Mouse (Mus musculus) forebrain, postnatal 0 days (tissue): ENCODE measurements at regions not wholly inside any gene's neighbourhood (a gene's known extent, or its start where the extent isn't known, plus 50 kb on each side); places are given as distances from the start of the nearest gene placed in this dataset.
A peak's percentile ranks its signal among the peaks of the same experiment; 100 is the strongest.

Experiments
- ATAC-seq: fragments of 200-750 bp; cut with Nextera tagmentation; 2 replicates; pipeline ENCODE4 v1.8.0; 2017; ENCODE audit warnings: mild to moderate bottlenecking, moderate library complexity
- DNase-seq: peaks from one replicate; pipeline ENCODE4 v3.0.0-alpha.2; 2015
- H3K27ac ChIP-seq: fragments of 300-500 bp; sonication (generic); 2 replicates; pipeline ENCODE4 v1.5.1; 2014; ENCODE audit warnings: low read depth, mild to moderate bottlenecking, antibody characterized with exemption, low read length, moderate library complexity, mixed read lengths
- H3K27me3 ChIP-seq: fragments of 300-500 bp; sonication (generic); 2 replicates; pipeline ENCODE4 v1.6.1; 2014; ENCODE audit warnings: mild to moderate bottlenecking, low read length, mixed read lengths; ENCODE audit not compliant: insufficient read depth
- H3K36me3 ChIP-seq: fragments of 300-500 bp; sonication (generic); 2 replicates; pipeline ENCODE4 v1.6.1; 2014; ENCODE audit warnings: mild to moderate bottlenecking, moderate library complexity; ENCODE audit not compliant: insufficient read depth
- H3K4me1 ChIP-seq: fragments of 300-500 bp; sonication (generic); 2 replicates; pipeline ENCODE4 v1.6.1; 2014; ENCODE audit warnings: antibody characterized with exemption; ENCODE audit not compliant: insufficient read depth
- H3K4me2 ChIP-seq: fragments of 300-500 bp; sonication (generic); 2 replicates; pipeline ENCODE4 v1.6.1; 2014; ENCODE audit warnings: low read depth, mild to moderate bottlenecking, moderate library complexity
- H3K4me3 ChIP-seq: fragments of 300-500 bp; sonication (generic); 2 replicates; pipeline ENCODE4 v1.5.1; 2014; ENCODE audit warnings: low read depth, low read length, mixed read lengths
- H3K9ac ChIP-seq: fragments of 300-500 bp; sonication (generic); 2 replicates; pipeline ENCODE4 v1.6.1; 2014; ENCODE audit warnings: mild to moderate bottlenecking
- H3K9me3 ChIP-seq: fragments of 300-500 bp; sonication (generic); 2 replicates; pipeline ENCODE4 v1.6.1; 2016; ENCODE audit warnings: low read length
- CTCF ChIP-seq: sonication (generic); IDR thresholded peaks from 2 replicates; pipeline ENCODE4 v1.5.1; 2016; ENCODE audit warnings: antibody characterized with exemption, control low read depth, low read depth
- WGBS: fragments of 180-500 bp; shearing (Covaris S2); extraction: QIAGEN DNeasy Blood & Tissue Kit; methylation state at CpG from one replicate; pipeline ENCODE4 v1.1.7; 2014; 5-methylcytosine and 5-hydroxymethylcytosine counted together

GRCm38 (mm10) chr15:59739197-59739596 is 277.2 kb downstream of the 4933412E24Rik start:
- ATAC-seq (no peak), DNase-seq (no peak)
- H3K4me3 ChIP-seq: no peak overlapping the region
- no peaks in the 10 kb centered on the region for H3K4me1 ChIP-seq
- no peaks in the 10 kb centered on the region for H3K36me3 ChIP-seq
- H3K27me3 ChIP-seq: no peaks in the 10 kb centered on the region
- no peaks in the 10 kb centered on the region for H3K9me3 ChIP-seq
- H3K9ac ChIP-seq: no peak overlapping the region
- H3K27ac ChIP-seq: no peak overlapping the region
- WGBS: 91% methylated on average over 5 of the region's 5 CpGs
- H3K4me2 ChIP-seq: no peak overlapping the region
- no peak for TF ChIP-seq CTCF

GRCm38 (mm10) chr15:59737247-59737646 is 279.2 kb downstream of the 4933412E24Rik start:
- Histone ChIP-seq H3K4me3 (no peak overlapping the region), H3K9ac (no peak overlapping the region), H3K27ac (no peak overlapping the region), H3K4me2 (no peak overlapping the region), H3K9me3 (no peaks in the 10 kb centered on the region), H3K4me1 (no peaks in the 10 kb centered on the region), H3K27me3 (no peaks in the 10 kb centered on the region), H3K36me3 (no peaks in the 10 kb centered on the region)
- 88% methylated on average over 4 of the region's 4 CpGs for WGBS
- DNase-seq (no peak), ATAC-seq (no peak)
- no peak for TF ChIP-seq CTCF

- no peak for TF ChIP-seq CTCF
- no peak overlapping the region for H3K27ac ChIP-seq
- H3K27me3 ChIP-seq: no peaks in the 10 kb centered on the region
- no peak for ATAC-seq
- no peak overlapping the region for H3K4me2 ChIP-seq
- no peak overlapping the region for H3K9ac ChIP-seq
- no peaks in the 10 kb centered on the region for H3K36me3 ChIP-seq
- H3K4me3 ChIP-seq: no peak overlapping the region
- no peak for DNase-seq
- no peaks in the 10 kb centered on the region for H3K9me3 ChIP-seq
- whole genome bisulfite sequencing: 78% methylated on average over 1 of the region's 1 CpGs
- no peaks in the 10 kb centered on the region for H3K4me1 ChIP-seq
Observed at GRCm38 (mm10) chr15:59734376-59734775, 282.0 kb downstream of the 4933412E24Rik start.

- Histone ChIP-seq H3K27ac (no peak overlapping the region), H3K36me3 (no peaks in the 10 kb centered on the region), H3K9ac (no peak overlapping the region), H3K27me3 (no peaks in the 10 kb centered on the region), H3K4me3 (no peak overlapping the region), H3K9me3 (no peaks in the 10 kb centered on the region), H3K4me2 (no peak overlapping the region), H3K4me1 (no peaks in the 10 kb centered on the region)
- TF ChIP-seq CTCF: no peak
- DNase-seq: no peak
- no peak for ATAC-seq
- WGBS: 85% methylated on average over 3 of the region's 3 CpGs
Observed at GRCm38 (mm10) chr15:59733932-59734331, 282.5 kb downstream of the 4933412E24Rik start.

GRCm38 (mm10) chr15:59733031-59733810 is 283.2 kb downstream of the 4933412E24Rik start:
- ATAC-seq (no peak), DNase-seq (no peak)
- Histone ChIP-seq H3K27ac (no peak overlapping the region), H3K36me3 (no peaks in the 10 kb centered on the region), H3K9me3 (no peaks in the 10 kb centered on the region), H3K27me3 (no peaks in the 10 kb centered on the region), H3K4me1 (no peaks in the 10 kb centered on the region), H3K4me2 (no peak overlapping the region), H3K4me3 (no peak overlapping the region), H3K9ac (no peak overlapping the region)
- WGBS: 76% methylated on average over 12 of the region's 12 CpGs
- no peak for TF ChIP-seq CTCF

- Histone ChIP-seq H3K27me3 (no peaks in the 10 kb centered on the region), H3K4me3 (no peak overlapping the region), H3K4me2 (no peak overlapping the region), H3K9ac (no peak overlapping the region), H3K4me1 (no peaks in the 10 kb centered on the region), H3K36me3 (no peaks in the 10 kb centered on the region), H3K27ac (no peak overlapping the region), H3K9me3 (no peaks in the 10 kb centered on the region)
- ATAC-seq (no peak), DNase-seq (no peak)
- TF ChIP-seq CTCF: no peak
- 79% methylated on average over 8 of the region's 8 CpGs for WGBS
Observed at GRCm38 (mm10) chr15:59731129-59731528, 285.3 kb downstream of the 4933412E24Rik start.

GRCm38 (mm10) chr15:59728817-59729560 is 287.4 kb downstream of the 4933412E24Rik start:
- WGBS: 87% methylated on average over 11 of the region's 11 CpGs
- Histone ChIP-seq H3K4me3 (no peak overlapping the region), H3K27ac (no peak overlapping the region), H3K4me2 (no peak overlapping the region), H3K4me1 (no peaks in the 10 kb centered on the region), H3K27me3 (no peaks in the 10 kb centered on the region), H3K36me3 (no peaks in the 10 kb centered on the region), H3K9ac (no peak overlapping the region), H3K9me3 (no peaks in the 10 kb centered on the region)
- no peak for ATAC-seq
- TF ChIP-seq CTCF: no peak
- DNase-seq: peak; percentile 8
